Mouse (Mus musculus) hindbrain, embryonic 12.5 days (tissue): ENCODE measurements around the gene Mphosph9. TPM values are rescaled to one million over a fixed set of nuclear protein-coding genes. Genes with fewer than 3 reads are reported as not detected.
"Not testable (repeated sequence)": the region's sequence is repeated elsewhere in the genome, so short reads cannot be mapped to it uniquely, and the experiment has no call there.

Experiments used
- ATAC-seq: fragments of 200-750 bp; cut with Nextera tagmentation; 2 replicates; pipeline ENCODE4 v1.8.0; 2017; ENCODE audit warnings: moderate TSS enrichment; ENCODE audit not compliant: low FRiP score
- H3K27ac ChIP-seq: fragments of 300-500 bp; sonication (generic); 2 replicates; pipeline ENCODE4 v1.5.1; 2016; ENCODE audit warnings: mild to moderate bottlenecking
- H3K27me3 ChIP-seq: fragments of 300-500 bp; sonication (generic); 2 replicates; pipeline ENCODE4 v1.6.1; 2016; ENCODE audit warnings: mild to moderate bottlenecking
- H3K36me3 ChIP-seq: fragments of 300-500 bp; sonication (generic); 2 replicates; pipeline ENCODE4 v1.6.1; 2016; ENCODE audit warnings: mild to moderate bottlenecking
- H3K4me1 ChIP-seq: fragments of 300-500 bp; sonication (generic); 2 replicates; pipeline ENCODE4 v1.6.1; 2016
- H3K4me2 ChIP-seq: fragments of 300-500 bp; sonication (generic); replicated peaks from 2 replicates; pipeline ENCODE4 v1.6.1; 2016; ENCODE audit warnings: mild to moderate bottlenecking
- H3K4me3 ChIP-seq: fragments of 300-500 bp; sonication (generic); 2 replicates; pipeline ENCODE4 v1.5.1; 2016; ENCODE audit warnings: mild to moderate bottlenecking
- H3K9ac ChIP-seq: fragments of 300-500 bp; sonication (generic); 2 replicates; pipeline ENCODE4 v1.6.1; 2016; ENCODE audit warnings: mild to moderate bottlenecking, moderate library complexity
- H3K9me3 ChIP-seq: fragments of 300-500 bp; sonication (generic); replicated peaks from 2 replicates; pipeline ENCODE4 v1.6.1; 2016; ENCODE audit warnings: mild to moderate bottlenecking
- WGBS: fragments of 180-500 bp; shearing (Covaris S2); methylation state at CpG from one replicate; pipeline ENCODE4 v1.1.7; 2016; 5-methylcytosine and 5-hydroxymethylcytosine counted together
- polyA plus RNA-seq: library from polyadenylated mRNA; unstranded; fragments of >200 nt; fragmentation: Nextera tagmentation; extraction: Ambion mirVana; gene quantifications from 2 replicates; pipeline ENCODE4 v1.2.1, GENCODE M21; 2016

The Mphosph9 gene
- 17.5 and 18.6 TPM in 2 replicates for polyA plus RNA-seq

DNA sequence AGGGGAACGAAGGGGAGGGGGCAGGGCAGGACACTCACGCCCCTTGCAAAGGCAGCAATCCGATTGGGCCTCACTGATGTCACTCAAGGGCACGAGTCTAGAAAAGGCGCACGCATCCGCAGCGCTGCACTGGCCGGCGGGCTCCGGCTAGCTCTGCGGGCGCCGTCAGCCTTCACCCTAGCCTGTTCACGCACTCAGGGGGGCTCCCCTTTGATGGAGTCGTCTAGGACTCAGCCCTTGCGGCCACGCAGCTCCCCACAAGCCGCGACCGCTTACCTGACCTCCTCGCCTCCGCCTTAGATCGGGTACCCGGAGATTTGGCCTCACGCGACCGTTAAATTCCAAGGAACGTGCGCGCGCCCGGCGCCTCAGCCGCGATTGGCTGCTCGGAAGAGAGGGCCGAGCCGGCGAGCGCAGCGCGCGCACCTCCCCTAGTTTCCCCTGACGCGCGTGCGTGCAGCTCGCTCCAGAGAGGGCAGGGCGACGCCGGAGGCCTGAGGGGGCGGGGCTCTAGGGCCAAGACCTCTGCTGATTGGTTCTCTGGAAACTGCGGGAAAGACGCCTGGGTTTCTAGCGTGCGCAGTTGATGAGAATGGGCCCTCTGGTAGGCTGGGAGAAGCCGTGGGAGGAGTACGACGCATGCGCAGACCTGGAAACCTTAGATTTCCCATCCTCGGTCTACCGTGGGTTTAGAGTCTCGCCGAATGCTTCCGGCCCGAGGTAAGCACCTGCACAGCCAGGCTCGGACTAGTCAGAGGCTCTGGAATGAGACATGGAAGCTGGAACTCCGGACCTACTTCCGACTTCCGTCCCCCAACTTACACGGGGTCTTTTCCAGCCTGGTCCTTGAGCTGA, at the start of gene Mphosph9, which contains the start of gene 2810006K23Rik:
TSS of gene Mphosph9 (minus strand) at position 463 of the 855 bp plus-strand sequence.
TSS of gene 2810006K23Rik (plus strand) at position 580 of the 855 bp plus-strand sequence.
- peaks cover 15% of the 10 kb centered on the region for H3K4me1 ChIP-seq
- H3K9me3 ChIP-seq, result no peaks in the 10 kb centered on the region
- peak within 1 kb of the TSS; percentile 77 for H3K4me3 ChIP-seq
- WGBS, result under 1% methylated on average over 72 of the region's 72 CpGs
- peak within 1 kb of the TSS; percentile 97 for H3K27ac ChIP-seq
- no peaks in the 10 kb centered on the region for H3K27me3 ChIP-seq
- peaks cover 10% of the 10 kb centered on the region for H3K36me3 ChIP-seq
- peak; percentile 98 for ATAC-seq
- peak within 1 kb of the TSS; percentile 86 for H3K9ac ChIP-seq
- H3K4me2 ChIP-seq, result peak within 1 kb of the TSS; percentile 93

DNA sequence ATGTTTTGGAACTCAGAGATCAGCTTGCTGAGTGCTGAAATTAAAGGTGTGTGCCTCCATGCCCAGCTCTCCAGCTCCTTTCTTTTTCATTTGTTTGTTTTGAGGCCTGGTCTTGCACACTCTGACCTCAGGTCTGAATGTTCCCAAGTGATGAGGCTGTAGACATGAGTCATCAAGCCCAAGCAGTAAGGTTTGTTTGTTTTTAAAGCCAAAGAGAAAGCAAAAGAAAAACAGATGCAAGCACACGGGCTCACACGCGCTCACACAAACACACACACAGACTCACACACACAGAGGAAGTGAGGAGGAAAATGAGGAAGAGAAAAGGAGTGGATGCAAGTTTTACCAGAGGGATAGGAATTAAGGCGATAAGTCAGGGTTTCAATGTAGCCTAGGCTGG, 49.4 kb upstream of the Mphosph9 start:
- ATAC-seq, result no peak
- no peaks in the 10 kb centered on the region for H3K4me1 ChIP-seq
- no peak overlapping the region for H3K9ac ChIP-seq
- H3K4me3 ChIP-seq, result no peak overlapping the region
- 85% methylated on average over 4 of the region's 4 CpGs for WGBS
- H3K27me3 ChIP-seq, result no peaks in the 10 kb centered on the region
- no peak overlapping the region for H3K4me2 ChIP-seq
- H3K9me3 ChIP-seq, result no peaks in the 10 kb centered on the region
- H3K27ac ChIP-seq, result no peak overlapping the region
- peaks cover 86% of the 10 kb centered on the region for H3K36me3 ChIP-seq

DNA sequence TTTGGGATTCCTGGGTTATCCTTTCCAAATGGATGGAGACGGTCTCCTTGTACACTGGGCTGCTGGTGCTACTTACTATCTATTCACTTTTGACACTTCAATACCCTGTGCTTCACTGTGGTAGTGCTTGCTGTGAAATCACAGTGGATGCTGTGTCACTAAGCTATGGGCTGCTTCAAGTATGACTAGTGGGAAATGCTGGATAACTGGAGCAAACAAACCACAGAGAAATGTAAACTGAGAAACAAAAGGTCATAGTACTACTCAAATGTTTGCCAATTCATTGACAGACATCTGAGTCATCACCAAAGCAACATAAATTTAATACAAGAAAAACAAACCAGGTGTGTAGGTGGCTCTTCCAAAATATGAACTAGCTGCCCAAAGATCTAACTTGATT, 48.6 kb upstream of the Mphosph9 start:
- Histone ChIP-seq H3K36me3 (peaks cover 86% of the 10 kb centered on the region), H3K4me2 (no peak overlapping the region), H3K27me3 (no peaks in the 10 kb centered on the region), H3K9ac (no peak overlapping the region), H3K4me3 (no peak overlapping the region), H3K27ac (no peak overlapping the region), H3K4me1 (no peaks in the 10 kb centered on the region), H3K9me3 (no peaks in the 10 kb centered on the region)
- ATAC-seq, result no peak
- WGBS, result 97% methylated on average over 1 of the region's 1 CpGs

DNA sequence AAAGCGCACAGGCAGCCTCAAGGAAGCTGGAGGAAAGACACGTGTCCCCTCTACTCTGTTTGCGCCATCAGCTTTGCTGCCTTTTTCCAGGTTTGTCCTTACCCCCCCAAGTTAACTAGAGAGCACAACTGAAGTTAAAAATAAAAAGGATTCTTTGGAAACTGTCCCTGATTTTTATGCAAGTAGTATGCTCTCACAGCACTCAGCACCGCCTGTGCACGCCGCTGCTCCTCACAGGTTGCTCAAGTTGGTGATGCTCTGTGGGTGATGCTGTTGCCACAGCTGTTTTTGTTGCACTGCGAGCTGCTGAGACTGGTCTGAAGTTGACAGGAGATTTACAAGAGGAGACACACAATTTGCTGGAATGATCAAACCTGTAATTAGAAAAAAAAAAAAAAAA, 46.5 kb upstream of the Mphosph9 start:
- no peak for ATAC-seq
- no peak overlapping the region for H3K4me3 ChIP-seq
- peaks cover 83% of the 10 kb centered on the region for H3K36me3 ChIP-seq
- H3K27ac ChIP-seq, result no peak overlapping the region
- WGBS, result 97% methylated on average over 7 of the region's 7 CpGs
- H3K9ac ChIP-seq, result no peak overlapping the region
- H3K9me3 ChIP-seq, result no peaks in the 10 kb centered on the region
- no peaks in the 10 kb centered on the region for H3K4me1 ChIP-seq
- H3K4me2 ChIP-seq, result no peak overlapping the region
- H3K27me3 ChIP-seq, result no peaks in the 10 kb centered on the region

- no peak overlapping the region for H3K9ac ChIP-seq
- peaks cover 28% of the 10 kb centered on the region for H3K36me3 ChIP-seq
- 87% methylated on average over 3 of the region's 3 CpGs for WGBS
These were observed 38.9 kb upstream of the Mphosph9 start for GRCm38 (mm10) chr5:124366721-124367120.

GRCm38 (mm10) chr5:124365754-124366153, 38.0 kb upstream of the Mphosph9 start:
- Histone ChIP-seq H3K9ac (no peak overlapping the region), H3K9me3 (no peaks in the 10 kb centered on the region), H3K4me3 (no peak overlapping the region), H3K4me2 (no peak overlapping the region), H3K4me1 (no peaks in the 10 kb centered on the region), H3K27me3 (no peaks in the 10 kb centered on the region), H3K36me3 (peaks cover 19% of the 10 kb centered on the region), H3K27ac (no peak overlapping the region)
- no peak for ATAC-seq
- WGBS, result 82% methylated on average over 2 of the region's 2 CpGs

More at GRCm38 (mm10) chr5:124366721-124367120, 38.9 kb upstream of the Mphosph9 start:
- no peak overlapping the region for H3K27ac ChIP-seq
- no peaks in the 10 kb centered on the region for H3K27me3 ChIP-seq
- no peaks in the 10 kb centered on the region for H3K9me3 ChIP-seq
- H3K4me3 ChIP-seq, result no peak overlapping the region
- no peaks in the 10 kb centered on the region for H3K4me1 ChIP-seq
- H3K4me2 ChIP-seq, result no peak overlapping the region
- ATAC-seq, result no peak

- H3K27me3 ChIP-seq, result no peaks in the 10 kb centered on the region
- no peak overlapping the region for H3K4me2 ChIP-seq
- H3K27ac ChIP-seq, result no peak overlapping the region
- no peak overlapping the region for H3K4me3 ChIP-seq
- no peak overlapping the region for H3K9ac ChIP-seq
- peaks cover 8% of the 10 kb centered on the region for H3K36me3 ChIP-seq
- WGBS, result 85% methylated on average over 6 of the region's 6 CpGs
- no peak for ATAC-seq
- H3K9me3 ChIP-seq, result no peaks in the 10 kb centered on the region
- H3K4me1 ChIP-seq, result no peaks in the 10 kb centered on the region
These were observed 36.6 kb upstream of the Mphosph9 start for GRCm38 (mm10) chr5:124364173-124364918.

- not testable (repeated sequence) for ATAC-seq
- WGBS, result 96% methylated on average over 5 of the region's 5 CpGs
These were observed 35.2 kb upstream of the Mphosph9 start, which contains the start of gene Cdk2ap1 for GRCm38 (mm10) chr5:124362982-124363381. Gene Cdk2ap1, minus strand, starts transcription at chr5:124363082.

GRCm38 (mm10) chr5:124359641-124360040, 31.9 kb upstream of the Mphosph9 start:
- no peak overlapping the region for H3K9ac ChIP-seq
- H3K27ac ChIP-seq, result no peak overlapping the region
- 87% methylated on average over 2 of the region's 2 CpGs for WGBS
- no peak overlapping the region for H3K4me2 ChIP-seq
- H3K4me3 ChIP-seq, result no peak overlapping the region
- no peaks in the 10 kb centered on the region for H3K9me3 ChIP-seq
- no peaks in the 10 kb centered on the region for H3K27me3 ChIP-seq
- no peak for ATAC-seq
- no peaks in the 10 kb centered on the region for H3K36me3 ChIP-seq
- H3K4me1 ChIP-seq, result 0 out of 2 replicates have a peak, but pooled peaks cover 2% of the 10 kb centered on the region

More at GRCm38 (mm10) chr5:124362982-124363381, 35.2 kb upstream of the Mphosph9 start, which contains the start of gene Cdk2ap1:
- H3K9me3 ChIP-seq, H3K4me3 ChIP-seq, H3K4me2 ChIP-seq, H3K27me3 ChIP-seq, H3K36me3 ChIP-seq, H3K4me1 ChIP-seq, H3K27ac ChIP-seq, H3K9ac ChIP-seq: not testable (repeated sequence)

DNA sequence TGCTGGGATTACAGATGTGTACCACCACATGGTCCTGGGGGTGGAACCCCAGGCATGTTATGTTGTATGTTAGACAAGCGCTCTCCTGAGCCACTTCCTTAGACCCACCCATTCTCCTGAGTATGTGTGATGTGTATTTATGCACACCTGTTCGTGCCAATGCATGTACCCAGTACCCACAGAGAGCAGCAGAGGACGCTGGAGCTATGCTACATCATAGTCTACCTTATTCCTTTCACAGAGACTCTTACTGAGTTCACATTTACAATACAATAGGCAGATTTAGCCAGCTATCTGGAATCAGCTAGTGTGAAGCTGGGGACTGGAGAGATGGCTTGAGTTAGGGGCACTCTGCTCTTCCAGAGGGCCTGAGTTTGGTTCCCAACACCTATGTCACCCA, 28.9 kb upstream of the Mphosph9 start:
- Histone ChIP-seq H3K27ac (no peak overlapping the region), H3K9ac (no peak overlapping the region), H3K4me1 (peaks cover 6% of the 10 kb centered on the region), H3K4me2 (no peak overlapping the region), H3K4me3 (no peak overlapping the region), H3K27me3 (no peaks in the 10 kb centered on the region), H3K36me3 (no peaks in the 10 kb centered on the region), H3K9me3 (no peaks in the 10 kb centered on the region)
- ATAC-seq, result no peak
- WGBS, result 30% methylated on average over 3 of the region's 3 CpGs

DNA sequence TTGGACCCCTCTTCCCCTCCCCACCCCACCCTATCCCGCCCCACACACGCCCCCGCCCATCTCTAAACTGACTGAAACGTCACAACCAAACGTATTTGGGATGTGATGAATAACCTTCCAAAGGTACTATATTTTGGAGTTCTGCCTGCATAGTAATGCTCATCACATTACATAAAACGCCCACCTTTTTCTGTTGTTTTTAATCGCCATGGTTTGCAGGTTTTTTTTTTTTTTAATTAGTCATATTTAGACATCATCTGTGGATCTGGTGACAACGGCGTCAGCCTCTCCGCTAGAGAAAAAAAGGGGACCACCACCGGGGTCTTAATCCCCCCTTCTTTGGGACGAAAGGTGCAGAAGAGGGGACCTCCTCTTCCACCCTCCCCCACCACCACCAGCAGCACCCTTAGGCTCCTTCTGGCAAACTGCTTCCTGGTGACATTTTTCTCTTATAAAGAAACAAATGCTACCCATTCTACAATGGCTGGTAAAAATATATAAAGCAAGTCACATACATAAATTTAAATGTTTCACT, 27.7 kb upstream of the Mphosph9 start:
- no peaks in the 10 kb centered on the region for H3K27me3 ChIP-seq
- H3K4me1 ChIP-seq, result peaks cover 18% of the 10 kb centered on the region
- H3K36me3 ChIP-seq, result no peaks in the 10 kb centered on the region
- H3K9ac ChIP-seq, result peak overlapping the region; percentile 38; the same call in 1 of the 2 replicates
- WGBS, result 3% methylated on average over 12 of the region's 12 CpGs
- H3K27ac ChIP-seq, result no peak overlapping the region
- ATAC-seq, result no peak
- H3K4me3 ChIP-seq, result peak overlapping the region; percentile 98
- peak overlapping the region; percentile 59 for H3K4me2 ChIP-seq
- H3K9me3 ChIP-seq, result no peaks in the 10 kb centered on the region
